Mouse (Mus musculus) c-Kit-positive CD71-negative TER-119-negative erythroid progenitor cells, embryonic 14.5 days (primary cell): Measurements from ENCODE around the gene Olfr794.

ENCODE experiments used
- DNase-seq: peaks from one replicate; pipeline ENCODE4 v3.0.0-alpha.2; 2013; ENCODE audit warnings: low read depth

The Olfr794 gene

GRCm38 (mm10) chr10:129567355-129567754, at the start of gene Olfr794:
TSS of gene Olfr794 (plus strand) at chr10:129567655.
- DNase-seq: no peak

GRCm38 (mm10) chr10:129521492-129521891, 46.0 kb upstream of the Olfr794 start, which contains the start of gene Olfr791:
TSS of gene Olfr791 (plus strand) at chr10:129521792.
- DNase-seq: no peak

- no peak for DNase-seq
Measured at GRCm38 (mm10) chr10:129538862-129539261, 28.6 kb upstream of the Olfr794 start, which contains the start of gene Olfr792. TSS of gene Olfr792 (plus strand) at chr10:129539162.

GRCm38 (mm10) chr10:129549354-129549753, 18.1 kb upstream of the Olfr794 start:
- DNase-seq: no peak

- DNase-seq: no peak
Measured at GRCm38 (mm10) chr10:129577066-129577465, 9.6 kb downstream of the Olfr794 start.

- DNase-seq: no peak
Measured at GRCm38 (mm10) chr10:129612470-129612869, 45.0 kb downstream of the Olfr794 start, which contains the start of gene Olfr796. TSS of gene Olfr796 (minus strand) at chr10:129612570.

- no peak for DNase-seq
Measured at GRCm38 (mm10) chr10:129621724-129622123, 54.3 kb downstream of the Olfr794 start.
